Mouse (Mus musculus) heart, embryonic 13.5 days (tissue): ENCODE results near the gene Unk. TPM values are rescaled to one million over a fixed set of nuclear protein-coding genes. Genes with fewer than 3 reads are reported as not detected.
A peak's percentile ranks its signal among the peaks of the same experiment; 100 is the strongest.

Source experiments
- ATAC-seq: fragments of 200-750 bp; cut with Nextera tagmentation; 2 replicates; pipeline ENCODE4 v1.8.0; 2017; ENCODE audit warnings: moderate TSS enrichment; ENCODE audit not compliant: insufficient number of reproducible peaks, low FRiP score, low TSS enrichment; ENCODE audit errors: extremely low read depth
- H3K27ac ChIP-seq: fragments of 300-500 bp; sonication (generic); replicated peaks from 2 replicates; pipeline ENCODE4 v1.5.1; 2015; ENCODE audit warnings: moderate library complexity, mild to moderate bottlenecking, inconsistent platforms
- H3K27me3 ChIP-seq: fragments of 300-500 bp; sonication (generic); replicated peaks from 2 replicates; pipeline ENCODE4 v1.6.1; 2015; ENCODE audit warnings: mild to moderate bottlenecking, inconsistent platforms
- H3K36me3 ChIP-seq: fragments of 300-500 bp; sonication (generic); 2 replicates; pipeline ENCODE4 v1.6.1; 2015; ENCODE audit warnings: mild to moderate bottlenecking, inconsistent platforms
- H3K4me1 ChIP-seq: fragments of 300-500 bp; sonication (generic); 2 replicates; pipeline ENCODE4 v1.6.1; 2015; ENCODE audit warnings: inconsistent platforms
- H3K4me2 ChIP-seq: fragments of 300-500 bp; sonication (generic); 2 replicates; pipeline ENCODE4 v1.6.1; 2015; ENCODE audit warnings: inconsistent platforms, mild to moderate bottlenecking, moderate library complexity
- H3K4me3 ChIP-seq: fragments of 300-500 bp; sonication (generic); 2 replicates; pipeline ENCODE4 v1.5.1; 2015; ENCODE audit warnings: moderate library complexity, mild to moderate bottlenecking, inconsistent platforms
- H3K9ac ChIP-seq: fragments of 300-500 bp; sonication (generic); 2 replicates; pipeline ENCODE4 v1.6.1; 2015; ENCODE audit warnings: inconsistent platforms, mild to moderate bottlenecking, moderate library complexity
- H3K9me3 ChIP-seq: fragments of 300-500 bp; sonication (generic); 2 replicates; pipeline ENCODE4 v1.6.1; 2016; ENCODE audit warnings: inconsistent platforms
- WGBS: fragments of 180-500 bp; shearing (Covaris S2); methylation state at CpG from one replicate; pipeline ENCODE4 v1.1.7; 2015; ENCODE audit warnings: mixed read lengths; 5-methylcytosine and 5-hydroxymethylcytosine counted together
- polyA plus RNA-seq: library from polyadenylated mRNA; unstranded; fragments of >200 nt; fragmentation: Nextera tagmentation; extraction: Ambion mirVana; gene quantifications from 2 replicates; pipeline ENCODE4 v1.2.1, GENCODE M21; 2015

The Unk gene
- polyA plus RNA-seq, 1 experiment from 2014 or later: 23.9 TPM

DNA sequence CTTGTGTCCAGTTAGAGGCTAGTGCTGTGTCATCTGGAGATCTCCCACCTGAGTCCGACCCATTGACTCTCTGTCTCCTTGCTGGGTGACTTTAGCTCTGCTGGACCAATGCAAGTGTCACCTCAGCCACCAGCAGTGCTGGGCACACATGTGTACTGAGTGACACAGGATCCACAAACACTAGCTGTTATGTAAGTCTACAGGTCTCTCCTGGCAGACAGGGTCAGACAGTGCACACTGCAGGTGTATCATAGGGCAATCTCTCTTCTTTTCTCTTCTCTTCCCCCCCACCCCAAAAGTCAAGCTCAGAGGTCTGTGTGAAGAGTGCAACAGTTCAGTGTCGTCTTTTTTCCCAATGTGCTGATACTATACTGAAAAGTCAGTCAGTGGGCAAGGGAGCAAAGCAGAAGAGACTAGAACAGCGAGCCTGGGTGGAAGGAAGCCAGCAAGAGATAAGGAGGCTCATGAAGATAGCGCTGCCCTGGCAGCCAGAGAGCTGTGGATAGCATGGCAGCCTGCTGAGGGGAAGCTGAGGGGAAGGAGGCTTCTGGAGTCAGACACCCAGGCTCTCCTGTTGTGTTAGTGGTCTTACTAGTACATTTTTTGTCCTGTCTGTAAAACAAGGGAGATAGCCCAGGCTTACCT lies 27.2 kb downstream of the Unk start:
- peak overlapping the region; percentile 39 for H3K27ac ChIP-seq
- H3K36me3 ChIP-seq: peaks cover 100% of the 10 kb centered on the region
- H3K4me1 ChIP-seq: peaks cover 27% of the 10 kb centered on the region
- no peak overlapping the region for H3K9ac ChIP-seq
- no peak overlapping the region for H3K4me3 ChIP-seq
- H3K4me2 ChIP-seq: no peak overlapping the region
- no peaks in the 10 kb centered on the region for H3K27me3 ChIP-seq
- no peaks in the 10 kb centered on the region for H3K9me3 ChIP-seq
- WGBS: 29% methylated on average over 4 of the region's 4 CpGs
- no peak for ATAC-seq

DNA sequence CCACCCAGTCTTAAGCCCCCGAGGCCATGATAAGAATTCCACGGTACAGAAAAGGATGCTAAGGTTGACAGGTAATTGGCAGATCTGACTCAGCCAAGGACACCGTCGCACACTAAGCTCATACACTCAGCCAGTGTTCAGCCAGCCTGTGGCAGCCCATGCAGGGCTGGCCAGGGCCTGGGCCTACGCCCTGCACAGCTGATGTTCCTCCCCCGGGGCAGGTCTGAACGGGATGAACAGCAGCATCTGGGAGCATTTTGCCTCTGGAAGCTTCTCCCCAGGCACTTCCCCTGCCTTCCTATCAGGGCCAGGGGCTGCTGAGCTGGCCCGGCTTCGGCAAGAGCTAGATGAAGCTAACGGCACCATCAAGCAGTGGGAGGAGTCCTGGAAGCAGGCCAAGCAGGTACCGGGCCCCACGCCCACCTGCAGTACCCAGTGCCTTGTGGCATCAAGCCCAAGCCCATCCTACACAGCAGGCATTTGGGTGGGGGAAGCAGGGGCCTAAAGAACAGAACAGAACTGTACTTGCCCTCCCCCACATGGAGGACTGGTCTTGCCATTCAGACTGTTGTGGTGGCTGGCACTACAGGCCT lies 28.0 kb downstream of the Unk start:
- WGBS: 72% methylated on average over 12 of the region's 12 CpGs
- peak overlapping the region; percentile 39; the same call in 1 of the 2 replicates for H3K27ac ChIP-seq
- no peak overlapping the region for H3K4me2 ChIP-seq

DNA sequence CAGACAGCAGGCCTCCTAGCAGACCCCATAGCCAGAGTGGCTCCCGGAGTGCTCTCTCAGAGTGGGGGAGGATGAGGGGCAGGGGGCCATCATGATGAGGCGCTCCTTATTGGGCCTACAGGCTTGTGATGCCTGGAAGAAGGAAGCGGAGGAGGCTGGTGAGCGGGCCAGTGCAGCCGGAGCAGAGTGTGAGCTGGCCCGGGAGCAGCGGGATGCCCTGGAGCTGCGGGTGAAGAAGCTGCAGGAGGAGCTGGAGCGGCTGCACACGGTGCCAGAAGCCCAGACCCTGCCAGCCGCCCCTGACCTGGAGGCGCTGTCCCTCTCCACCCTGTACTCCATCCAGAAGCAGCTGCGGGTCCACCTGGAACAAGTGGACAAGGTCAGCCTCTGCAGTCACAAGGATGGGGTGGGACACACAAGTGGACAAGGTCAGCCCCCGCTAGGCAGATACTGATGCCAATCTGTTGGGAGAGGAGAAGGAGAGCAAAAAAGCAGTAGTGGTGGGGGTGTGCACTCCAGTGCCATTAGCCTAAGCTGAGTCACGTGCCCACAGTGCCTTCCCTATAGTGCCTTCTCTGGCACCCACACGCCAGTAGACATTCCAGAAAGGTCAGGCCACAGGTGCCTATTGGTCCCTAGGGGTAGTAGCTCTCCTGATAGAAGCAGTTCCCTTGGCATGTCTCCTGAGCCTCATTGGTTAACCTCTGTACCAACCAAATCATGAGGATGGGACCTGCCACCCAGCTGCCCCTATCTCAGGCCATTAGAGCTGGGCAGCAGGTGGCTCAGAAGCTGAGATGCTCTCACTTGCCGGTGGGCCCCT lies 29.0 kb downstream of the Unk start:
- Histone ChIP-seq H3K9ac (no peak overlapping the region), H3K4me1 (peaks cover 27% of the 10 kb centered on the region), H3K4me3 (no peak overlapping the region), H3K27ac (no peak overlapping the region), H3K27me3 (no peaks in the 10 kb centered on the region), H3K36me3 (peaks cover 88% of the 10 kb centered on the region), H3K4me2 (no peak overlapping the region), H3K9me3 (no peaks in the 10 kb centered on the region)
- no peak for ATAC-seq
- 90% methylated on average over 17 of the region's 17 CpGs for WGBS

More for the DNA sequence above, 28.0 kb downstream of the Unk start:
- no peaks in the 10 kb centered on the region for H3K9me3 ChIP-seq
- H3K36me3 ChIP-seq: peaks cover 98% of the 10 kb centered on the region
- no peaks in the 10 kb centered on the region for H3K27me3 ChIP-seq
- H3K4me3 ChIP-seq: no peak overlapping the region
- no peak for ATAC-seq
- H3K9ac ChIP-seq: peak overlapping the region; percentile 33; the same call in 1 of the 2 replicates
- H3K4me1 ChIP-seq: peaks cover 27% of the 10 kb centered on the region

DNA sequence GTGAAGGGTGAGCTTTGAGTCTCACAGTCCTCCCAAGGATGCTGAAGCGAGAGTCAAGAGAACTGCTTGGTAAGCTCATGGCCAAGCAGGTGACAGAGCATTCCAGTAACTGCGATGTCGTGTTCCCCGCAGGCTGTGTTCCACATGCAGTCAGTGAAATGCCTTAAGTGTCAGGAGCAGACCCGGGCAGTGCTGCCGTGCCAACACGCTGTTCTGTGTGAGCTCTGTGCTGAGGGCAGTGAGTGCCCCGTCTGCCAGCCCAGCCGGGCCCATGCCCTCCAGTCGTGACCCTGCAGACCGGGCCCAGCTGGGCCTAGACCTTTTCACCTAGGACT lies 29.5 kb downstream of the Unk start:
- ATAC-seq: no peak
- WGBS: 92% methylated on average over 11 of the region's 11 CpGs
- H3K36me3 ChIP-seq: peaks cover 82% of the 10 kb centered on the region
- H3K27ac ChIP-seq: no peak overlapping the region
- H3K4me1 ChIP-seq: peaks cover 27% of the 10 kb centered on the region
- no peaks in the 10 kb centered on the region for H3K9me3 ChIP-seq
- H3K4me3 ChIP-seq: no peak overlapping the region
- H3K27me3 ChIP-seq: no peaks in the 10 kb centered on the region
- H3K9ac ChIP-seq: no peak overlapping the region
- no peak overlapping the region for H3K4me2 ChIP-seq

DNA sequence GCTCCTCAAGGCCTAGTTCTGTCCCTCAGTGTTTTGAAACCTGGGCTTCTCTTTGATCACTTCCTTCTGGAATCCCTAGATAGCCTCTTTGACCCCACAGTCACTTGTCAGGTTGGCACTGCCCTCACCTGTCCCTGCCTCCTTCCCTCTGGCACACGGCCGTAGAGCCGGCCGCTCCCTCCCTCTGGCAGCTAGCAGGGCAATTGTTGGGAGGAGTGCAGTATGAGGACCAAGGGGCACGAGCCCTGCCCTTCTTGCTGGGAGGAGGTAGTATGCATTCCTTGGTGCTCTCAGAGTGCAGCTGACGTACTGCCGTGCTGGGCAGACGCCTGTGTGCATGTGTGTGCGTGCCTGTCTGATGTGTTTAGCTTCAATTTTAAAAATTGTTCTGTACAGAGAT lies 30.5 kb downstream of the Unk start:
- Histone ChIP-seq H3K4me2 (no peak overlapping the region), H3K36me3 (peaks cover 73% of the 10 kb centered on the region), H3K4me1 (peaks cover 27% of the 10 kb centered on the region), H3K4me3 (no peak overlapping the region), H3K9me3 (no peaks in the 10 kb centered on the region), H3K27me3 (no peaks in the 10 kb centered on the region), H3K27ac (no peak overlapping the region), H3K9ac (no peak overlapping the region)
- WGBS: 84% methylated on average over 9 of the region's 9 CpGs
- no peak for ATAC-seq

DNA sequence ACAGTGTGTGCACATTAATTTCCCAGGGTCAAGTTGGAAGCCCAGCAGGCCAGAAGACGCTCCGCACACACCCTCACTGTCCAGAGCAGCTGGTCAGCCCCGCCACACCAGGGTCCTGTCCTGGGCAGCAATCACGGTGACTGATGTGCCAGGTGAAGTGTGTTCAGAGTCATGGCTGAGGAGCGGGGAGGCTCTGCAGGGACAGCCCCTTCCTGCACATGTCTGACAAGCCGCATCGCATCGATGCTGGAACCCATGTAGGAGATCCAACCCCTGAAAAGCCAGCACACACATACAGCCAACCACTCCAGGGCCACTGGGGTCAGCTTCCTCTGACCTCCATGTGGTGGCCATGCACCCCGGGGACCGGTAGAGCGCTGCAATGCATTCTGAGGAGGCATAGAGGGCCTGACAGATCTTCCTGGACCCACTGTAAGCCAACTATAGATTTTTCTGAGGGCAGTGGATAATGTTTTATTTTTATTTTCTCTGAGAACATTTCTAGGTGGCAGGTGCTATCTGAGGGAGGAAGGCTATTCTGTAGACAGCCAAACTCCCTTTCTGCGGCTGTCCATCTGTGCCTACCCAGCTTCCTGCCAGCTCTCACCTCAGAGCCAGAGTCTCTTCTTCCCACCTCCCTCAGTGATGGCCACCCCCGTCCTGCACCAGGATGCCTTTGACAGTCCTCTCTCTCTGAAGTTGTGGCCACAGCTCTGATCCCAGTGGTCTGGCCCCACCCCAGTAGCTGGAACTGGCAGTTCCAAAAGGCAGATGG lies 31.7 kb downstream of the Unk start:
- Histone ChIP-seq H3K27me3 (no peaks in the 10 kb centered on the region), H3K4me2 (no peak overlapping the region), H3K4me3 (no peak overlapping the region), H3K9me3 (no peaks in the 10 kb centered on the region), H3K9ac (no peak overlapping the region), H3K4me1 (peaks cover 18% of the 10 kb centered on the region), H3K36me3 (peaks cover 61% of the 10 kb centered on the region), H3K27ac (no peak overlapping the region)
- no peak for ATAC-seq
- WGBS: 89% methylated on average over 13 of the region's 13 CpGs

DNA sequence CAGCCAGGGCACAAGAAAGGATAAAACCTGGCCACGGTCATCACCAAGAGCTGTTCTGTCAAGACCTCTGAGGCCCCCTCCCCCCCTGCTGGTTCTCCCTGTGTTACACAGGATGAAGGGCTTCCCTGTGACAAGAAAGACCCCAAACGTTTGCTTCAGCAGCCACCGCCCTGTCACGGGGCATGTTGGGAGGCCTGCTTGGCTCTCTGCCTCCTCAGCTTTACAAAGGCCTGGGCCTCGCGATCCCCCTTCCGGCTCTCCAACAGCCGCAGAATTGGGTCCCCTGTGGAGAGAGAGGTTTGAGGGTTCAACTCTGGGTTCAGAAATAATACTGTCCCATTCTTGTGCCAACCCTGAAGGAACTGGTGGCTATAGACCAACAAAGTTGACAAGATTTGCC lies 32.4 kb downstream of the Unk start:
- Histone ChIP-seq H3K4me1 (peaks cover 11% of the 10 kb centered on the region), H3K9ac (no peak overlapping the region), H3K4me2 (no peak overlapping the region), H3K27ac (no peak overlapping the region), H3K36me3 (peaks cover 54% of the 10 kb centered on the region), H3K4me3 (no peak overlapping the region), H3K9me3 (no peaks in the 10 kb centered on the region), H3K27me3 (no peaks in the 10 kb centered on the region)
- WGBS: 68% methylated on average over 8 of the region's 8 CpGs
- no peak for ATAC-seq

DNA sequence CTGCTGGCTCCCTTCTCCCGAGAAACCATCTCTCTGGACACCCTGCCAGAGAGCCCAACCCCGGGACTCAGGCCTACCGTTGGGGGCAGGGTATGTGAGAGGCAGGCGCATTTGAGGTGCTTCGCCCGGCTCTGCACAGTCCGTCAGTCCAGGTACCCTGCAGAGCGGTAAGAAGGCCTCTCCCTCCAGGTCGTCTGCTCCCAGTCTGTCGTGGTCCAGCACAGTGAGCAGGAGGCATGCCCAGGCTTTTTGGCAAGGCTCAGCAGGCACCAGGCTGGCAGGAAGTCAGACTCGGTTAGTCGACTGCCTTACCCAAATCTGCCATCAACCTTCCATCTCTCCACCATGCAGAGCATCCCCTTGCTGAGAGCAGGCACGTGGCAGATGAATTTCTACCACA lies 33.4 kb downstream of the Unk start:
- WGBS: 66% methylated on average over 13 of the region's 13 CpGs
- no peak for ATAC-seq
- Histone ChIP-seq H3K4me3 (no peak overlapping the region), H3K9ac (no peak overlapping the region), H3K36me3 (peaks cover 43% of the 10 kb centered on the region), H3K27me3 (no peaks in the 10 kb centered on the region), H3K4me2 (no peak overlapping the region), H3K9me3 (no peaks in the 10 kb centered on the region), H3K27ac (no peak overlapping the region), H3K4me1 (peaks cover 2% of the 10 kb centered on the region; the same call in 1 of the 2 replicates)

DNA sequence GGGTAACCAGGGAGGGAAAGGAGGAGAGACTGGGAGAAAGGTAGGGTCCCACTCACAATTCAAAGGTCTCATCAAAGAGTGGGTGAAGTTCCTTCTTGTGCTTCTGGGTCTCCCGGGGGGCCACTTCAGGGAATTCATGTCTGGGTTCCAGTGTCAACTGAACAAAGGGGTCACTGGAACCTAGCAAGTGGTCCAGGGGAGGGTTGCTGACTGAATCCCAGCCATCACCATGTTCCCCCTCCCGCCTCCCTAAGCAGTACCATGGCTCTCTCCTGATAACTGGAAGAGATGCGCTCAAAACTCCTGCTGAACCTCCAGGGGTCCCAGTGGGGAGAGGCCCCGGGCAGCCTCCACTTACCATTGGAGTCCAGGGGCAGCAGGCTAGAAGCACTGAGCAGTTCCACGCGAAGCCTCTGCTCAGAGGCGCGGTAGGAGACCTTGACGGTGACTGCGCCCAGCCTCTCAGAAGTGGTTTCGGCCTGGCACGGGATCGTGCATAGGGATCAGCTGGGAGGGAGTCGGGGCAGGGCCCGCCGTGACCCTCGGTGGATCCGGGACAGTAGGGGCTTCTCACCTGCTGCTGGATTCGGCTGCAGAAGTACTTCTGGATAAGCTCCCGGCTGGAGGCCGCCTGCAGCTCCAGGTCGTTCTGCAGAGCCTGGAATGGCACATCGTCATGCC lies 34.2 kb downstream of the Unk start:
- Histone ChIP-seq H3K4me2 (no peak overlapping the region), H3K27ac (no peak overlapping the region), H3K4me3 (no peak overlapping the region), H3K36me3 (peaks cover 36% of the 10 kb centered on the region), H3K9me3 (no peaks in the 10 kb centered on the region), H3K27me3 (no peaks in the 10 kb centered on the region), H3K9ac (no peak overlapping the region), H3K4me1 (no peaks in the 10 kb centered on the region)
- WGBS: 56% methylated on average over 23 of the region's 23 CpGs
- no peak for ATAC-seq

DNA sequence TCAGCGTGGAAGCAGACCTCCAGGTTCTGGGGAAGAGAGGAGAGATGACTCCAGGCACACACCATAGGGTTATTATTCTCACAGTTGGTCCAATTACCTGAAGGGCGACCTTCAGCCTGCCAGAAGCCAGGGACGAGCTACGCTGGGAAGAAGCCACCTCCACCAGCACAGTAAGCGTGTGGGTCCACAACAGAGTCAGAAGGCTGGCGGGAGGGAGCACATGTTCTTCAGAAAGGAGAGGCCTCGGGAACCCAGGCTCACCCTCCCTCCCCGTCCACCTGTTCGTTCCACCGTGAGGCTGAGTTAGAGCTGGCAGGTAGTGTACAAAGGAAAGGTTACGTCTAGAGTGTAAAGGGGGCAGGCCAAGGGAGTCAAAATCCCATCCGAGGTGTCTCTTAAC lies 35.2 kb downstream of the Unk start:
- Histone ChIP-seq H3K27ac (no peak overlapping the region), H3K4me1 (no peaks in the 10 kb centered on the region), H3K27me3 (no peaks in the 10 kb centered on the region), H3K4me3 (no peak overlapping the region), H3K36me3 (peaks cover 25% of the 10 kb centered on the region), H3K9me3 (no peaks in the 10 kb centered on the region), H3K4me2 (no peak overlapping the region), H3K9ac (no peak overlapping the region)
- no peak for ATAC-seq
- 85% methylated on average over 12 of the region's 12 CpGs for WGBS

DNA sequence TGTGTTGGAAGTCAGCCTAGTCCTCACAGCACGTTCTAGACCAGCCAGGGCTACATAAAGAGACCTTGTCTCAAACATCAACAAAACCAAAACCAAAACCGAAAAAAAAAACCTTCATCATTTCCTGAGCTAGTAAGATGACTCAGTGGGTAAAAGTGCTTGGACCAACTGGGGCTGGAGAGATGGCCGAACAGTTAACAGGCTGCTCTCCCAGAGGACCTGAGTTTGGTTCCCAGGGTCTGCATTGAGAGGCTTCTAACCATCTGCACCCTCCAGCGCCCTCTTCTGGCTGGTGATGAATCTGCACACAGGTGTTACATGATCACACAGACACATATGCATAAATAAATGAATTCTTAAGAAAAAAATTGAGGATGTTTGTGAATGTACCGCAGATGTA lies 41.4 kb downstream of the Unk start:
- H3K9ac ChIP-seq: no peak overlapping the region
- no peak for ATAC-seq
- whole genome bisulfite sequencing: 59% methylated on average over 5 of the region's 5 CpGs
- no peak overlapping the region for H3K27ac ChIP-seq
- H3K4me1 ChIP-seq: peaks cover 17% of the 10 kb centered on the region
- H3K27me3 ChIP-seq: no peaks in the 10 kb centered on the region
- H3K4me2 ChIP-seq: no peak overlapping the region
- no peak overlapping the region for H3K4me3 ChIP-seq
- H3K36me3 ChIP-seq: no peaks in the 10 kb centered on the region
- no peaks in the 10 kb centered on the region for H3K9me3 ChIP-seq
